Mouse (Mus musculus) kidney, adult 2 months (tissue): ENCODE measurements around the gene Lpcat4.
A peak's percentile ranks its signal among the peaks of the same experiment; 100 is the strongest.

ENCODE experiments used
- CTCF ChIP-seq: fragments of 200-500 bp; conservative IDR thresholded peaks from 2 replicates; pipeline ENCODE4 v1.5.1; 2011; ENCODE audit warnings: low read depth, mild to moderate bottlenecking, control low read depth, low read length, moderate library complexity, mixed read lengths; ENCODE audit not compliant: insufficient read depth, insufficient read length
- POLR2A ChIP-seq: fragments of 200-500 bp; IDR thresholded peaks from one replicate; pipeline ENCODE4 v1.6.1; 2011; ENCODE audit warnings: low read depth, low read length, control low read depth

DNA sequence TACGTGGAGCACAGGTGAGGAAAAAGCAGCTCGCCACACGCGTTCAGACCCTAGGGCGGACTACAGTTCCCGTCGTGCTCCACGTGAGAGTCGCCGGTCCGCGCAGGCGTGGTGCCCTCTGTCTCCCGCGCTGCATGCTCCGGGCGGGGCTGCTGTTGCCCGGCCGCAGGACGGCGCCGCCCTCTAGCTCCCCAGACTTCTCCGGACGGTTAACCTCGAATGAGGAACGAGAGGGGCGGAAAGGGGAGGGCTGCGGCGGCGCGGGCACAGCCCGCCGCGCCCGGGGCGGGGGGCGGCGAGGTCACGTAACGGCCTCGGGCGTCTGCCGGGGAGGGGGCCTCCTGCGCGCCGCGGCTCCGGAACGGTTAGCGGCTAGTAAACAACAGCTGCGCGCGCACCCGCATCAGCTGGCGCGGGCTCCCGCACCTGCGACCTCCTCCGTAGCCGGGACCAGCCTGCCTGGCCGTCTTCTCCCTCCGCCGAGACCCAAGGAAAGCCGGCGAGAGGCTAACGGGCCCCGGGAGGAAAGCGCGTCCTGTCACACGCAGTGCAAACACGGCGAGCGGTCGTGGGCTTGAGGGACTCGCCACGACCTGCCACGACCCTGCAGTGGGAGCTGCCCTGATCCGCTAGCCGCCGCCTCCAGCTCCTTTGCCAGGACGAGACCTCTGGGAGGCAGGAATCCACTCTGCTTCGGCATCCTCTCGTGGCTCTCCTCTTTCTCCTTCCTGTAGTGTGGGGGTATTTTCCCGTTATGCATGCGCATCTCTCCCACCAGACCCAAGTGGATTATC lies 26.4 kb downstream of the Lpcat4 start, which contains the start of gene Slc12a6:
- TF ChIP-seq CTCF: no peak
- TF ChIP-seq POLR2A: peak; percentile 9
